Mouse (Mus musculus): Measurements from ENCODE around the gene Zbtb12.

Gene Zbtb12

DNA sequence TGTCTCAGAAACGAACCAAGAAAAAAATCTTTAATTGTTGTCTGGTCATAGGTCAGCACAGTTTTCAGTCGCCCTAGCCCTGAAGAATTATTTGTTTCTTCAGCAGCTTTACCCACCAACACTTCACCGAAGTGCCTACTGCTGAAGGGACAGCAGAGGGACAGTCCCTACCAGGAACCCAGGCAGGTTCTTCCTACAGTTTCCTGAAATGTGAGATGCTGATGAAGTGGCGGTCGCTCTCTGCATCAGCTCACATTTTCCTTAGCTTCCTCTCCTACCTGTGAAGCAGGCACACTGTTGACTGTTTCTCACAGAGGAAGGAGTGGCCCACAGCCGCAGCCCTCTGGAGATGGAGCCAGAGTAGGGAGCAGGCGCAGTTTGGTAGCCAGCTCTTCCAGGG lies 13.3 kb upstream of the Zbtb12 start:
- no peak for DNase-seq (ENCODE audit: low read depth, low spot score)

DNA sequence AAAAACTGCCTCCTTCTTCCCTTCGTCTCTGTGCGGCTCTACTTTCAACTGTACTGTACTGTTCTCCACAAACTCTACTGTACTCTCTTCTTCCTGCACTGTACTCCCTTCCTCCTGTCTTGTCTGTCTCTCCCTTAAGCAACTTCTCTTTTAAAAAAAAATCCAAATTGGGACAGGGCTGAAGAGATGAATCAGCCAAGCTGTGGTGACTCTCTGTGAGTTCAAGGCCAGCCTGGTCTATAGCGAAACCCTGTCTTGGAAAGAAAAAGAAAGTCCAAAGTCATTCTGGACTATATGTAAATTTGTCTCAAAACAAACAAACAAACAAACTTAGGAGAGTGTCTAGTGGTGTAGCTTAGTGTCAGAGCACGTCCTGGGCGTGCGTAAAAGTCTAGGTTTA lies 5.0 kb upstream of the Zbtb12 start:
- DNase-seq (ENCODE audit: low read depth, low spot score) = no peak

GRCm38 (mm10) chr17:34881166-34881565 lies 1.9 kb downstream of the Zbtb12 start:
- DNase-seq (ENCODE audit: low read depth, low spot score) = no peak

GRCm38 (mm10) chr17:34881683-34882310 lies 2.5 kb downstream of the Zbtb12 start, which contains the start of gene Gm20547:
Gene Gm20547, minus strand, starts transcription at chr17:34882042.
- DNase-seq (ENCODE audit: low read depth, low spot score) = peak; percentile 35

GRCm38 (mm10) chr17:34883332-34883731 lies 4.0 kb downstream of the Zbtb12 start:
- DNase-seq (ENCODE audit: low read depth, low spot score) = no peak

- DNase-seq (ENCODE audit: low read depth, low spot score) = no peak
These were observed 5.4 kb downstream of the Zbtb12 start for GRCm38 (mm10) chr17:34884704-34885103.

- no peak for DNase-seq (ENCODE audit: low read depth, low spot score)
These were observed 6.3 kb downstream of the Zbtb12 start for GRCm38 (mm10) chr17:34885615-34886014.

- no peak for DNase-seq (ENCODE audit: low read depth, low spot score)
These were observed 8.7 kb downstream of the Zbtb12 start for GRCm38 (mm10) chr17:34887942-34888341.

GRCm38 (mm10) chr17:34890074-34890743 lies 10.9 kb downstream of the Zbtb12 start:
- DNase-seq (ENCODE audit: low read depth, low spot score) = peak; percentile 63

DNA sequence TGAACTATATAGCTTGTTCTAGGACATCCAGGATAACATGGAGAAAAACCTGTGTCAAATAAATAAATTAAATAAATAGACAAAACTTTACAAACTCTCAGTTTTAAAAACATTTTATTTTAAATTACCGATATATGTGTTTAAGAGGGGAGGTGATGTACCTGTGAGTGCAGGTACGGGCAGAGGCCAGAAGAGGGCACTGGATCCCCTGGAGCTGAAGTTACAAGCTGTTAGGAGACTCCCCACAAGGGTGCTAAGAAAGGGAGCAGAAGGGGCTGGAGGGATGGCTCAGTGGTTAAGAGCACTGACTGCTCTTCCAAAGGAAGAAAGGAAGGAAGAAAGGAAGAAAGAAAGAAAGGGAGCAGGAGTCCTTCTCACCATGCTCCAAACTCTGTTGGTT lies 12.1 kb downstream of the Zbtb12 start:
- DNase-seq (ENCODE audit: low read depth, low spot score) = peak; percentile 84

DNA sequence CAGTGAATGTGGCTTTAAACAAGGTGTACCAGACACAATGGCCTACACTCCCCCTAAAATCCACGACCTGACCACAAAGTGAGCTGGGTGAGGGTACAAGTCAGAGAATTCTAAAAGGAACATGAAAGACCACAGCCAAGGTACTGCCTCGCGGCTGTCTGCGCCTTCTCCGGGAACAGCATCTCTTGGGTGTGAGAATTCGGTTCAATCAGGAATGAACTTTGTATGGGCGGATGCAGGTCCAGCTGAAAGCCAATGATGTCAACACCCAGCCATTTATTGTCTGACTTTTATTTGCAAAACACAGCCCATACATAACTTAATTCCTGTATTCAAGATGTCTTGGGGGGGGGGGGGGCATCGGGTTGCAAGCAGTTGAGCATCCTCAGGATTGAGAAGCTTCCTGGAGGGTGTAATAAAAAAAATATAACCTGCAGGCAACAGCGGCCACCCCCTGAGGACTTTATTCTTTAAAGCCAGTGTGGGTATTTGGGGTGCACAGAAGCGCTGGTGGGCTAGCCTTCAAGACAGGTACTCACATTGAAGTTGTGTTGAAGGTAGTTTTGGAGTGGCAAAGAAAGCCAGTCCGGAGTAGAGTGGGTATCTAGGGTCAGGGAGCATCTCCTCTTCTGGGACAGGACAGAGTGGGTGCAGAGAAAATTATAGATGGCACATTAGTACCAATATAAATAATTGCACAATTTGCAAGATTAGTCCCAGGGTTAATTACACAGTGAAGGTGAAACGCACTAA lies 14.0 kb downstream of the Zbtb12 start:
- no peak for DNase-seq (ENCODE audit: low read depth, low spot score)

- DNase-seq (ENCODE audit: low read depth, low spot score) = peak; percentile 95
These were observed 14.9 kb downstream of the Zbtb12 start for GRCm38 (mm10) chr17:34894074-34894597.

DNA sequence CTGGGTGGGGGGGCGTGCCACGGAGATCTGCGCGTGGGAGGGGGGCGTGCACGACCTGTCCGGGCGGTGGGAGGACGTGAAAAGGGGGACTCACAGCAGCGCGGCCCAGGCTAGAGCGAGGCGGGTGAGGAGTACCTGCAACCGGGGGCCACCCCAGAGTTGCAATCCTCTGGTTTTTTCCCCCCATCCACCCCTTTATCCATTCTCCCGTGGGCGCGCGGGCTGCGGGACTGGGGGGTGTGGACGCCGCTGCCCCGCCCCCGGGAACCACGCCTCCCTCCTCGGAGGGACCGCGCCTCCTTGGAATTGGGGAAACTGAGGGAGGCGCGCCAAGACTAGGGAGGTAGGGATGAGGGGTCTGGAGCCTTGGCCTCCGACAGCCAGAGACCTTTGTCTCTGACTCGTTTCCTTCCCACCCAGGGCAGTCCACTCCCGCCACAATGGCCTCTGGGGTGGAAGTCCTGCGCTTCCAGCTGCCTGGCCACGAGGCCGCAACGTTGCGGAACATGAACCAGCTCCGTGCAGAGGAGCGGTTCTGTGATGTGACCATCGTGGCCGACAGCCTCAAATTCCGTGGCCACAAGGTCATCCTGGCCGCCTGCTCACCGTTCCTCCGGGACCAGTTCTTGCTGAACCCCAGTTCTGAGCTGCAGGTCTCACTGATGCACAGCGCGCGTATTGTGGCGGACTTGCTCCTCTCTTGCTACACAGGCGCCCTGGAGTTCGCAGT lies 15.7 kb downstream of the Zbtb12 start:
- no peak for DNase-seq (ENCODE audit: low read depth, low spot score)

DNA sequence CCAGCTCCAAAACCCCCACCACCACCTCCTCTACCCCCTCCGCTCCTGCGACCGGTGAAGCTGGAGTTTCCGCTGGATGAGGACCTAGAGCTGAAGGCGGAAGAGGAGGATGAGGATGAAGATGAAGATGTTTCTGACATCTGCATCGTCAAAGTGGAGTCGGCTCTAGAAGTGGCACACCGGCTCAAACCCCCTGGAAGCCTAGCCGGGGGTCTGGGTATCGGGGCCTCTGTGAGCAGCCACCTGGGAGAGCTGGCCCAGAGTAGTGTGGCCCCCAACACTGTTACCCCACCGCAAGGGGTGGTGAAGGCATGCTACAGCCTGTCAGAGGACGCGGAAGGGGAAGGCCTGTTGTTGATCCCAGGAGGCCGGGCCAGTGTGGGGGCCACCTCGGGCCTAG lies 16.4 kb downstream of the Zbtb12 start:
- no peak for DNase-seq (ENCODE audit: low read depth, low spot score)

GRCm38 (mm10) chr17:34896366-34896765 lies 17.1 kb downstream of the Zbtb12 start:
- peak; percentile 87 for DNase-seq (ENCODE audit: low read depth, low spot score)

GRCm38 (mm10) chr17:34897373-34898159 lies 18.3 kb downstream of the Zbtb12 start:
- DNase-seq (ENCODE audit: low read depth, low spot score) = no peak

GRCm38 (mm10) chr17:34898160-34898586 lies 18.9 kb downstream of the Zbtb12 start, which contains the start of the genes C2 and Ehmt2:
Gene C2, minus strand, starts transcription at chr17:34898265.
Gene Ehmt2, plus strand, starts transcription at chr17:34898469.
- DNase-seq (ENCODE audit: low read depth, low spot score) = peak; percentile 83

DNA sequence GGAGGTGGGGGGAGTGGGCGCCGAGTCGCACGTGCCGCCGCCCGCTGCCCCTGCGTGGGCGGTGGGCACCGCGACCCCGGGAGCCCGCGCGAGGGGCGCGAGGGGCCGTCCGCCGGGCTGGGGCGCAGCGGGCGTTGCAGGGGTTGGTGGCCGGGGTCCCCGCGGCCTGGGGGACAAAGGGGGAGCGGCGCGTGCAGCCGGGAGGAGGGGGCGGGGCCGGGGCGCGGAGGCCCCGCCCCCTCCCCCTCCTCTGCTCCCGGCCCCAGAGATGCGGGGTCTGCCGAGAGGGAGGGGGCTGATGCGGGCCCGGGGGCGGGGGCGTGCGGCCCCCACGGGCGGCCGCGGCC lies 19.4 kb downstream of the Zbtb12 start:
- no peak for DNase-seq (ENCODE audit: low read depth, low spot score)

GRCm38 (mm10) chr17:34899053-34899889 lies 20.0 kb downstream of the Zbtb12 start:
- no peak for DNase-seq (ENCODE audit: low read depth, low spot score)

GRCm38 (mm10) chr17:34899890-34900243 lies 20.6 kb downstream of the Zbtb12 start:
- no peak for DNase-seq (ENCODE audit: low read depth, low spot score)

All from ZHBTc4 (cell line).